Mouse (Mus musculus): Measurements from ENCODE around the gene a. TPM values are rescaled to one million over a fixed set of nuclear protein-coding genes. Genes with fewer than 3 reads are reported as not detected.
"Not testable (repeated sequence)": the region's sequence is repeated elsewhere in the genome, so short reads cannot be mapped to it uniquely, and the experiment has no call there.

The a gene
- total RNA-seq, 2 experiments from 2014 or later, result not detected

GRCm38 (mm10) chr2:154915922-154916541, 124.8 kb downstream of the a start:
- DNase-seq, result no peak
- intact Hi-C loops (cut with DNase I), result no loop called here

- intact Hi-C loops (cut with DNase I), result no loop called here
- DNase-seq, result peak; percentile 11 to 30
Observed at GRCm38 (mm10) chr2:154916547-154916946, 125.3 kb downstream of the a start.

GRCm38 (mm10) chr2:154917866-154918641, 126.9 kb downstream of the a start:
- no peak for DNase-seq
- intact Hi-C loops (cut with DNase I), result loop anchor here (1.0 kb wide), 1 partner anchor 53 kb away; no protein-coding TSS in a partner anchor

GRCm38 (mm10) chr2:154920896-154921295, 129.7 kb downstream of the a start:
- intact Hi-C loops (cut with DNase I), result no loop called here
- DNase-seq, result no peak

- DNase-seq; intact Hi-C loops (cut with DNase I): not testable (repeated sequence)
Observed at GRCm38 (mm10) chr2:154922134-154922533, 130.9 kb downstream of the a start.

GRCm38 (mm10) chr2:154925411-154926031, 134.3 kb downstream of the a start:
- no peak for DNase-seq
- intact Hi-C loops (cut with DNase I), result no loop called here

GRCm38 (mm10) chr2:154926843-154927242, 135.6 kb downstream of the a start:
- no peak for DNase-seq

GRCm38 (mm10) chr2:154928298-154928697, 137.1 kb downstream of the a start:
- DNase-seq, result no peak

More at GRCm38 (mm10) chr2:154926843-154927242, 135.6 kb downstream of the a start:
- intact Hi-C loops (cut with DNase I), result no loop called here

GRCm38 (mm10) chr2:154933884-154934283, 142.7 kb downstream of the a start:
- intact Hi-C loops (cut with DNase I), result no loop called here
- no peak for DNase-seq

More at GRCm38 (mm10) chr2:154928298-154928697, 137.1 kb downstream of the a start:
- intact Hi-C loops (cut with DNase I), result no loop called here

- no peak for DNase-seq
- intact Hi-C loops (cut with DNase I), result no loop called here
Observed at GRCm38 (mm10) chr2:154936106-154936505, 144.9 kb downstream of the a start.

GRCm38 (mm10) chr2:154936536-154937155, 145.4 kb downstream of the a start:
- intact Hi-C loops (cut with DNase I), result no loop called here
- DNase-seq, result no peak

GRCm38 (mm10) chr2:154937547-154938390, 146.6 kb downstream of the a start:
- no peak for DNase-seq
- intact Hi-C loops (cut with DNase I), result no loop called here

GRCm38 (mm10) chr2:154941952-154942351, 150.8 kb downstream of the a start:
- intact Hi-C loops (cut with DNase I), result loop anchor here (2.0 to 5.0 kb wide), 3 partner anchors 85 to 530 kb away; no protein-coding TSS in a partner anchor
- DNase-seq, result no peak

- no peak for DNase-seq
- intact Hi-C loops (cut with DNase I), result loop anchor here (2.0 to 5.0 kb wide), 3 partner anchors 85 to 530 kb away; no protein-coding TSS in a partner anchor
Observed at GRCm38 (mm10) chr2:154942546-154942945, 151.3 kb downstream of the a start.

GRCm38 (mm10) chr2:154943101-154943500, 151.9 kb downstream of the a start:
- DNase-seq, result peak; percentile 85 to 91
- intact Hi-C loops (cut with DNase I), result loop anchor here (1.0 to 5.0 kb wide), 4 partner anchors 86 to 531 kb away; no protein-coding TSS in a partner anchor

- no peak for DNase-seq
- intact Hi-C loops (cut with DNase I), result no loop called here
Observed at GRCm38 (mm10) chr2:154946921-154947320, 155.7 kb downstream of the a start.

GRCm38 (mm10) chr2:154949352-154949751, 158.2 kb downstream of the a start:
- no peak for DNase-seq
- intact Hi-C loops (cut with DNase I), result no loop called here

- DNase-seq, result no peak
- intact Hi-C loops (cut with DNase I), result no loop called here
Observed at GRCm38 (mm10) chr2:154949877-154950276, 158.7 kb downstream of the a start.

- DNase-seq, result no peak
- intact Hi-C loops (cut with DNase I), result no loop called here
Observed at GRCm38 (mm10) chr2:154950601-154951000, 159.4 kb downstream of the a start.

GRCm38 (mm10) chr2:154959486-154959885, 168.3 kb downstream of the a start:
- intact Hi-C loops (cut with DNase I), result no loop called here

More at GRCm38 (mm10) chr2:154959486-154959885, 168.3 kb downstream of the a start:
- DNase-seq, result no peak

All from heart, postnatal 10 days (tissue).